Mouse (Mus musculus): ENCODE results near the gene Gng11. TPM values are rescaled to one million over a fixed set of nuclear protein-coding genes. Genes with fewer than 3 reads are reported as not detected.

Gene Gng11
- polyA plus RNA-seq, 1 experiment: 71.3 TPM

DNA sequence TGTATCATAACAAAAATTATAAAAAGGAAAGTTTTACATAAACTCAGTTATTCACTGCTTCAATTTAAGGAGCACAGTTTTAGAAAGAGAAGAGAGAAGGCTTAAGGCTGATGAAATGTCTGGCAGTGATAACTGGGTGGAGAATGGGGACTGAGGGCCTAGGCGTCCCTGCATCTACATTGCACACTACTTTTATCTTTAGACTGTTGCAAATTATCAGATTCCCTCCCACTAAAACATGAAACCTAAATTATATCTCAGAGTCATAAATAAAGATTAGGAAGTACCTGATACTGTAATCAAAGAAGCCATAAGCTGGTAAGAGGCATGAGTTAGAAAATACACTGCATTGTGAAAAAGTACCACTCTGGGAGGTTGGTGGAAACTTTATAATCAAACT lies 38.1 kb downstream of the Gng11 start:
- Histone ChIP-seq H3K27ac (ENCODE audit: control insufficient read depth, insufficient read depth, low read depth, low read length, poor library complexity) (no peak overlapping the region), H3K4me3 (replicated peaks; ENCODE audit: control insufficient read depth, low read depth, low read length) (no peak overlapping the region), H3K4me1 (ENCODE audit: control insufficient read depth, insufficient read depth, low read length) (no peaks in the 10 kb centered on the region)
- TF ChIP-seq POLR2A (IDR thresholded peaks at IDR 0.05; ENCODE audit: borderline replicate concordance, control insufficient read depth, low read depth, low read length) (no peak), CTCF (IDR thresholded peaks at IDR 0.05; ENCODE audit: control insufficient read depth, insufficient read depth, low read length) (no peak)
- WGBS: 63% methylated on average over 1 of the region's 1 CpGs

DNA sequence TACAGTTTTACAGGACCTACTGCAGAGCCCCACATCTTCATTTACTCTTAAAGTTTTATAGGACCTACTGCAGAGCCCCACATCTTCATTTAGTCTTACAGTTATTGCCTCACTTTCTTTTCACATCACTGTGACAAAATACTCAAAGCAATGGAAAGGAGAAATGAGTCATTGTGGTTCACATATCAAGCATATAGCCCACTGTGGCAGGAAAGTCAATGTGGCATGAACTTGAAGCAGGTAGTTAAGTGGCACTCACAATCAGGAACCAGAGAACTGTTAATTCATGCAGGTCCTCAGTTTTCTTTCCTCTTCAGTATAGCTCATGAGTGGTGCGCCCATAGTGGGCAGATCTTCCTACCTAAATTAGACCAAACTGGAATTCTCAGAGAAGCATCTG lies 43.5 kb downstream of the Gng11 start:
- H3K27ac ChIP-seq (ENCODE audit: control insufficient read depth, insufficient read depth, low read depth, low read length, poor library complexity): no peak overlapping the region
- TF ChIP-seq POLR2A (IDR thresholded peaks at IDR 0.05; ENCODE audit: borderline replicate concordance, control insufficient read depth, low read depth, low read length) (no peak), CTCF (IDR thresholded peaks at IDR 0.05; ENCODE audit: control insufficient read depth, insufficient read depth, low read length) (no peak)
- WGBS: 68% methylated on average over 1 of the region's 1 CpGs
- no peak overlapping the region for H3K4me3 ChIP-seq (replicated peaks; ENCODE audit: control insufficient read depth, low read depth, low read length)
- no peaks in the 10 kb centered on the region for H3K4me1 ChIP-seq (ENCODE audit: control insufficient read depth, insufficient read depth, low read length)

DNA sequence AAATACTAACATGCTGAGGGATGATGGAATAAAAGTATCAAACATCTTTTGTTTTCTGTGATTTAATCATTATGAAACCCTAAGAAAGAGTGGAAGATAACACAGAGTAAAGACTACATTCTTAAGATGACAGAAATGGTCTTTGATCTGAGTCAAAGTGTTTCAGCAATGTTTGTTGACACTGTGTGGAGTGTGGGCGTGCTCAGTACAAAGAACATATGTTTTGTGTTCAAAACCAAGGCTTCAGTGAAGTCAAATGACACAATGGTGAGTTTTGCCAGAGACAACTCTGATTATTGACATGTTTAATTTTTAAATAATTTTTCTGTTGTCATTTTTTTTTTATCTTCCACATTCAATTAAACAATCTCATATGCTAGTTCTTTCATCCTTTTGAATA lies 49.1 kb downstream of the Gng11 start:
- no peak for TF ChIP-seq CTCF (IDR thresholded peaks at IDR 0.05; ENCODE audit: control insufficient read depth, insufficient read depth, low read length)
- TF ChIP-seq POLR2A (IDR thresholded peaks at IDR 0.05; ENCODE audit: borderline replicate concordance, control insufficient read depth, low read depth, low read length): no peak
- Histone ChIP-seq H3K4me1 (ENCODE audit: control insufficient read depth, insufficient read depth, low read length) (no peaks in the 10 kb centered on the region), H3K4me3 (replicated peaks; ENCODE audit: control insufficient read depth, low read depth, low read length) (no peak overlapping the region), H3K27ac (ENCODE audit: control insufficient read depth, insufficient read depth, low read depth, low read length, poor library complexity) (no peak overlapping the region)
- WGBS: 67% methylated on average over 1 of the region's 1 CpGs

DNA sequence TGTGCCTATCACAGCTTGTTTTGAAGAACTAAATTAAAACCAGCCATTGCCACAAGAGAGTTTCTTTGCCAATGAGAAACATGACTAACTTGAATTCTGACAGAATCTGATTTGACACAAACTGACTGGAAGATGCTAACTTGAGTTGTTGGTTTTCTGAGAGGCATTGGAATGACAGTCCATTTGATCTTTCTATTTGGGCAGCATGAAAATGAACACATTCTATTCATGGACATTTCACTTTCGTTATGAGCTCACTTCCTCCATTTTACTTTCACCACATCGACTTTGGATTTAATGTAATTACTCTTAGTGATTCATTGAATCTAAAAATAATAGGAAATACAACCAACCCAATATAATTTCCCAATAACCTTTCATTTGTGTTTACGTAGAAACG lies 50.7 kb downstream of the Gng11 start:
- no peaks in the 10 kb centered on the region for H3K4me1 ChIP-seq (ENCODE audit: control insufficient read depth, insufficient read depth, low read length)
- no peak overlapping the region for H3K4me3 ChIP-seq (replicated peaks; ENCODE audit: control insufficient read depth, low read depth, low read length)
- 76% methylated on average over 4 of the region's 4 CpGs for WGBS
- no peak for TF ChIP-seq POLR2A (IDR thresholded peaks at IDR 0.05; ENCODE audit: borderline replicate concordance, control insufficient read depth, low read depth, low read length)
- no peak for TF ChIP-seq CTCF (IDR thresholded peaks at IDR 0.05; ENCODE audit: control insufficient read depth, insufficient read depth, low read length)
- no peak overlapping the region for H3K27ac ChIP-seq (ENCODE audit: control insufficient read depth, insufficient read depth, low read depth, low read length, poor library complexity)

Other genes starting within 250 kb of the Gng11 start
- not detected in 2 replicates for gene Calcr, start 239.2 kb upstream of the Gng11 start, polyA plus RNA-seq (2011; ENCODE audit: insufficient read depth, insufficient read length, low replicate concordance, missing spikeins)
- 2.4 TPM in 1 of 2 replicates, not detected in the other for gene Tfpi2, start 15.0 kb upstream of the Gng11 start, polyA plus RNA-seq (2011; ENCODE audit: insufficient read depth, insufficient read length, low replicate concordance, missing spikeins)
- not detected in 2 replicates for gene Gngt1, start 10.1 kb upstream of the Gng11 start, polyA plus RNA-seq (2011; ENCODE audit: insufficient read depth, insufficient read length, low replicate concordance, missing spikeins)
- gene Bet1, start 83.1 kb downstream of the Gng11 start, polyA plus RNA-seq (2011; ENCODE audit: insufficient read depth, insufficient read length, low replicate concordance, missing spikeins): 19.9 and 32.5 TPM in 2 replicates

Measured in bone marrow, adult 2 months (tissue).